Mouse (Mus musculus): ENCODE data around the gene Scube1.

GRCm38 (mm10) chr15:83603426-83603825, 121.4 kb downstream of the Scube1 start:
- no peak for TF ChIP-seq CTCF (IDR thresholded peaks at IDR 0.05; ENCODE audit: borderline replicate concordance, insufficient read depth, low read depth, low read length)
- TF ChIP-seq POLR2A (IDR thresholded peaks at IDR 0.05; ENCODE audit: borderline replicate concordance, insufficient read depth, low read length) = no peak

Measured in cerebellum, adult 2 months (tissue).